Mouse (Mus musculus): ENCODE measurements at regions not wholly inside any gene's neighbourhood (a gene's known extent, or its start where the extent isn't known, plus 50 kb on each side); places are given as distances from the start of the nearest gene placed in this dataset.
A peak's percentile ranks its signal among the peaks of the same experiment; 100 is the strongest.

GRCm38 (mm10) chr19:15800856-15801706 is 146.1 kb downstream of the Psat1 start:
- DNase-seq: peak; percentile 22

GRCm38 (mm10) chr19:15796466-15796865 is 150.7 kb downstream of the Psat1 start:
- DNase-seq: peak; percentile 30

GRCm38 (mm10) chr19:15791942-15792341 is 155.2 kb downstream of the Psat1 start:
- no peak for DNase-seq

- DNase-seq: no peak
These were observed 155.7 kb downstream of the Psat1 start for GRCm38 (mm10) chr19:15791264-15791913.

- no peak for DNase-seq
These were observed 156.4 kb downstream of the Psat1 start for GRCm38 (mm10) chr19:15790620-15791263.

- DNase-seq: no peak
These were observed 157.4 kb downstream of the Psat1 start for GRCm38 (mm10) chr19:15789741-15790140.

GRCm38 (mm10) chr19:15784644-15785043 is 162.5 kb downstream of the Psat1 start:
- DNase-seq: no peak

GRCm38 (mm10) chr19:15769651-15770050 is 177.5 kb downstream of the Psat1 start:
- no peak for DNase-seq

- DNase-seq: no peak
These were observed 186.1 kb downstream of the Psat1 start for GRCm38 (mm10) chr19:15761086-15761485.

GRCm38 (mm10) chr19:15745026-15745777 is 201.9 kb downstream of the Psat1 start:
- DNase-seq: peak; percentile 26

GRCm38 (mm10) chr19:15736200-15736599 is 210.9 kb downstream of the Psat1 start:
- no peak for DNase-seq

- DNase-seq: no peak
These were observed 220.2 kb downstream of the Psat1 start for GRCm38 (mm10) chr19:15726785-15727406.

- DNase-seq: no peak
These were observed 254.6 kb downstream of the Psat1 start for GRCm38 (mm10) chr19:15692379-15693023.

- peak; percentile 58 for DNase-seq
These were observed 277.1 kb downstream of the Psat1 start for GRCm38 (mm10) chr19:15669996-15670395.

- DNase-seq: no peak
These were observed 277.6 kb downstream of the Psat1 start for GRCm38 (mm10) chr19:15669541-15669940.

GRCm38 (mm10) chr19:15668624-15669016 is 278.5 kb downstream of the Psat1 start:
- no peak for DNase-seq

GRCm38 (mm10) chr19:15667889-15668623 is 279.1 kb downstream of the Psat1 start:
- DNase-seq: peak; percentile 32

- DNase-seq: no peak
These were observed 283.4 kb downstream of the Psat1 start for GRCm38 (mm10) chr19:15663659-15664255.

- no peak for DNase-seq
These were observed 288.5 kb downstream of the Psat1 start for GRCm38 (mm10) chr19:15658611-15659010.

GRCm38 (mm10) chr19:15657846-15658245 is 289.3 kb downstream of the Psat1 start:
- DNase-seq: peak; percentile 27

Data from adrenal gland, postnatal 10 days (tissue).